Comparison of ENCODE assay signal across 17 mouse cellular contexts in genomic region chr2:58700354-58700753, GRCm38 (mm10).
DNase-seq lines count a peak whose midpoint lies in the region; ATAC-seq and TF ChIP-seq lines count a peak whose summit lies in the region.
"Had no signal": no experiment of that assay in that cellular context is flagged by ENCODE, and none has a peak within 500 bp of the region (broad histone marks: within the 10 kb centered on the region; RNA-seq: fewer than 3 reads in every experiment).

No protein-coding gene starts in this region.

- H3K36me3 ChIP-seq in hindbrain, embryonic 11.5 days (ENCODE audit: control insufficient read depth, insufficient read depth, low read length): no peaks in the 10 kb centered on the region
- H3K36me3 ChIP-seq in hindbrain, embryonic 16.5 days (ENCODE audit: control insufficient read depth, insufficient read depth, low read length): no peaks in the 10 kb centered on the region
- H3K36me3 ChIP-seq in kidney, embryonic 15.5 days: no peaks in the 10 kb centered on the region
- H3K36me3 ChIP-seq in kidney, adult 2 months (ENCODE audit: control insufficient read depth, insufficient read depth, low read length): no peaks in the 10 kb centered on the region
- H3K36me3 ChIP-seq in midbrain, embryonic 13.5 days: no peaks in the 10 kb centered on the region
- no peaks in the 10 kb centered on the region for H3K36me3 ChIP-seq in midbrain, embryonic 14.5 days (ENCODE audit: control insufficient read depth, insufficient read depth, low read length)
- no peaks in the 10 kb centered on the region for H3K36me3 ChIP-seq in stomach, embryonic 16.5 days (ENCODE audit: control insufficient read depth, insufficient read depth, low read length)
- H3K36me3 ChIP-seq in heart, embryonic 12.5 days: no peaks in the 10 kb centered on the region
- H3K36me3 ChIP-seq: heart, embryonic 15.5 days; limb, embryonic 12.5 days had no signal

- H3K4me3 ChIP-seq in hindbrain, embryonic 11.5 days (ENCODE audit: low read depth, low read length): no peak overlapping the region
- no peak overlapping the region for H3K4me3 ChIP-seq in hindbrain, embryonic 16.5 days (ENCODE audit: low read length)
- H3K4me3 ChIP-seq in kidney, embryonic 15.5 days (replicated peaks): no peak overlapping the region
- H3K4me3 ChIP-seq in kidney, adult 2 months (ENCODE audit: insufficient read depth, low read depth, low read length): no peak overlapping the region
- no peak overlapping the region for H3K4me3 ChIP-seq in midbrain, embryonic 13.5 days (replicated peaks)
- no peak overlapping the region for H3K4me3 ChIP-seq in midbrain, embryonic 14.5 days (replicated peaks; ENCODE audit: low read depth, low read length)
- no peak overlapping the region for H3K4me3 ChIP-seq in stomach, embryonic 16.5 days (replicated peaks; ENCODE audit: low read length)
- no peak overlapping the region for H3K4me3 ChIP-seq in heart, embryonic 12.5 days
- H3K4me3 ChIP-seq: gastrocnemius, adult 2 months; heart, embryonic 15.5 days; limb, embryonic 12.5 days; megakaryocyte, embryonic 14.5 days had no signal

- no peaks in the 10 kb centered on the region for H3K27me3 ChIP-seq in hindbrain, embryonic 11.5 days (ENCODE audit: control insufficient read depth, insufficient read depth, low read length)
- H3K27me3 ChIP-seq in hindbrain, embryonic 16.5 days (replicated peaks; ENCODE audit: control insufficient read depth, insufficient read depth, low read length): no peaks in the 10 kb centered on the region
- H3K27me3 ChIP-seq in kidney, embryonic 15.5 days: no peaks in the 10 kb centered on the region
- H3K27me3 ChIP-seq in kidney, adult 2 months (replicated peaks; ENCODE audit: control insufficient read depth, insufficient read depth, low read length): no peaks in the 10 kb centered on the region
- no peaks in the 10 kb centered on the region for H3K27me3 ChIP-seq in midbrain, embryonic 13.5 days
- no peaks in the 10 kb centered on the region for H3K27me3 ChIP-seq in midbrain, embryonic 14.5 days (ENCODE audit: control insufficient read depth, insufficient read depth, low read length)
- H3K27me3 ChIP-seq in stomach, embryonic 16.5 days (ENCODE audit: control insufficient read depth, insufficient read depth, low read length): no peaks in the 10 kb centered on the region
- H3K27me3 ChIP-seq in heart, embryonic 12.5 days (replicated peaks): no peaks in the 10 kb centered on the region
- H3K27me3 ChIP-seq: CH12.LX; heart, embryonic 15.5 days; limb, embryonic 12.5 days; megakaryocyte, embryonic 14.5 days had no signal

- TF ChIP-seq CTCF in kidney, adult 2 months (conservative IDR thresholded peaks at IDR 0.05; ENCODE audit: insufficient read depth, insufficient read length, low read depth, low read length): no peak

- no peak overlapping the region for H3K9ac ChIP-seq in hindbrain, embryonic 11.5 days (ENCODE audit: low read depth, low read length)
- no peak overlapping the region for H3K9ac ChIP-seq in hindbrain, embryonic 16.5 days (ENCODE audit: low read depth, low read length)
- no peak overlapping the region for H3K9ac ChIP-seq in kidney, embryonic 15.5 days
- H3K9ac ChIP-seq in midbrain, embryonic 13.5 days (replicated peaks): no peak overlapping the region
- H3K9ac ChIP-seq in midbrain, embryonic 14.5 days (replicated peaks; ENCODE audit: low read length): no peak overlapping the region
- H3K9ac ChIP-seq in stomach, embryonic 16.5 days (ENCODE audit: low read length): no peak overlapping the region
- H3K9ac ChIP-seq in heart, embryonic 12.5 days: no peak overlapping the region
- H3K9ac ChIP-seq: heart, embryonic 15.5 days; limb, embryonic 12.5 days; liver, postnatal 0 days had no signal

- no peak overlapping the region for H3K4me2 ChIP-seq in hindbrain, embryonic 11.5 days (replicated peaks; ENCODE audit: low read depth, low read length)
- no peak overlapping the region for H3K4me2 ChIP-seq in hindbrain, embryonic 16.5 days (ENCODE audit: low read length)
- no peak overlapping the region for H3K4me2 ChIP-seq in kidney, embryonic 15.5 days
- H3K4me2 ChIP-seq in midbrain, embryonic 13.5 days (replicated peaks): no peak overlapping the region
- H3K4me2 ChIP-seq in midbrain, embryonic 14.5 days (ENCODE audit: low read length): no peak overlapping the region
- no peak overlapping the region for H3K4me2 ChIP-seq in stomach, embryonic 16.5 days (ENCODE audit: low read depth, low read length)
- no peak overlapping the region for H3K4me2 ChIP-seq in heart, embryonic 12.5 days
- H3K4me2 ChIP-seq: heart, embryonic 15.5 days; limb, embryonic 12.5 days; liver, embryonic 11.5 days had no signal

- H3K4me1 ChIP-seq in hindbrain, embryonic 11.5 days (replicated peaks; ENCODE audit: control insufficient read depth, insufficient read depth, low read length): no peaks in the 10 kb centered on the region
- no peaks in the 10 kb centered on the region for H3K4me1 ChIP-seq in hindbrain, embryonic 16.5 days (ENCODE audit: control insufficient read depth, insufficient read depth, low read depth, low read length)
- H3K4me1 ChIP-seq in kidney, embryonic 15.5 days: no peaks in the 10 kb centered on the region
- no peaks in the 10 kb centered on the region for H3K4me1 ChIP-seq in kidney, adult 2 months (ENCODE audit: control insufficient read depth, insufficient read depth, low read length)
- H3K4me1 ChIP-seq in midbrain, embryonic 13.5 days (replicated peaks): no peaks in the 10 kb centered on the region
- no peaks in the 10 kb centered on the region for H3K4me1 ChIP-seq in midbrain, embryonic 14.5 days (ENCODE audit: control insufficient read depth, insufficient read depth, low read length)
- H3K4me1 ChIP-seq in stomach, embryonic 16.5 days (ENCODE audit: control insufficient read depth, insufficient read depth, low read length): no peaks in the 10 kb centered on the region
- peaks cover 28% of the 10 kb centered on the region for H3K4me1 ChIP-seq in heart, embryonic 12.5 days (replicated peaks)
- H3K4me1 ChIP-seq: megakaryocyte, embryonic 14.5 days had no signal

- TF ChIP-seq POLR2A in kidney, adult 2 months (IDR thresholded peaks at IDR 0.05; ENCODE audit: low read depth, low read length): no peak

- peak; percentile 25; the same call in 1 of the 2 replicates for ATAC-seq in hindbrain, embryonic 11.5 days (ENCODE audit: low FRiP score)
- no peak for ATAC-seq in hindbrain, embryonic 16.5 days
- ATAC-seq in kidney, embryonic 15.5 days (replicated peaks; ENCODE audit: low FRiP score): 0 out of 2 replicates have a peak, but pooled peaks have one; percentile 60
- ATAC-seq in midbrain, embryonic 13.5 days: peak; percentile 57; the same call in 1 of the 2 replicates
- no peak for ATAC-seq in midbrain, embryonic 14.5 days (ENCODE audit: low FRiP score, low TSS enrichment)
- ATAC-seq in stomach, embryonic 16.5 days (ENCODE audit: insufficient read depth, low FRiP score): peak; percentile 64
- no peak for ATAC-seq in heart, embryonic 12.5 days (ENCODE audit: insufficient number of reproducible peaks, low FRiP score)
- ATAC-seq: activated CD4-positive, CD25-positive, alpha-beta regulatory T cell, adult 4 months had no signal

- no peak for DNase-seq in hindbrain, embryonic 11.5 days (ENCODE audit: low spot score)
- DNase-seq in kidney, adult 2 months: no peak
- DNase-seq in midbrain, embryonic 14.5 days: no peak
- DNase-seq: B cell, adult 2 months had no signal

- 67% methylated on average over 7 of the region's 7 CpGs for WGBS in hindbrain, embryonic 11.5 days
- WGBS in hindbrain, embryonic 16.5 days: 64% methylated on average over 7 of the region's 7 CpGs
- 57% methylated on average over 7 of the region's 7 CpGs for WGBS in kidney, embryonic 15.5 days
- 65% methylated on average over 7 of the region's 7 CpGs for WGBS in kidney, adult 2 months
- 78% methylated on average over 7 of the region's 7 CpGs for WGBS in midbrain, embryonic 13.5 days
- 77% methylated on average over 7 of the region's 7 CpGs for WGBS in midbrain, embryonic 14.5 days
- WGBS in stomach, embryonic 16.5 days: 40% methylated on average over 7 of the region's 7 CpGs
- 60% methylated on average over 7 of the region's 7 CpGs for WGBS in heart, embryonic 12.5 days

- H3K27ac ChIP-seq in hindbrain, embryonic 11.5 days (ENCODE audit: low read depth, low read length): no peak overlapping the region
- no peak overlapping the region for H3K27ac ChIP-seq in hindbrain, embryonic 16.5 days (ENCODE audit: low read depth, low read length)
- no peak overlapping the region for H3K27ac ChIP-seq in kidney, embryonic 15.5 days
- H3K27ac ChIP-seq in kidney, adult 2 months (ENCODE audit: insufficient read depth, low read depth, low read length): no peak overlapping the region
- H3K27ac ChIP-seq in midbrain, embryonic 13.5 days: no peak overlapping the region
- H3K27ac ChIP-seq in midbrain, embryonic 14.5 days (replicated peaks; ENCODE audit: low read depth, low read length): no peak overlapping the region
- H3K27ac ChIP-seq in stomach, embryonic 16.5 days (ENCODE audit: low read length): no peak overlapping the region
- no peak overlapping the region for H3K27ac ChIP-seq in heart, embryonic 12.5 days (ENCODE audit: poor library complexity, severe bottlenecking)
- H3K27ac ChIP-seq: gastrocnemius, adult 2 months; heart, embryonic 15.5 days; limb, embryonic 12.5 days had no signal

- no peaks in the 10 kb centered on the region for H3K9me3 ChIP-seq in hindbrain, embryonic 11.5 days (ENCODE audit: control insufficient read depth, low read length)
- H3K9me3 ChIP-seq in hindbrain, embryonic 16.5 days (ENCODE audit: control insufficient read depth, low read length): no peaks in the 10 kb centered on the region
- no peaks in the 10 kb centered on the region for H3K9me3 ChIP-seq in kidney, embryonic 15.5 days (replicated peaks)
- no peaks in the 10 kb centered on the region for H3K9me3 ChIP-seq in midbrain, embryonic 13.5 days
- H3K9me3 ChIP-seq in midbrain, embryonic 14.5 days (ENCODE audit: control insufficient read depth, low read length): no peaks in the 10 kb centered on the region
- no peaks in the 10 kb centered on the region for H3K9me3 ChIP-seq in stomach, embryonic 16.5 days (replicated peaks; ENCODE audit: control insufficient read depth, low read length)
- no peaks in the 10 kb centered on the region for H3K9me3 ChIP-seq in heart, embryonic 12.5 days (replicated peaks)
- H3K9me3 ChIP-seq: heart, embryonic 15.5 days; limb, embryonic 12.5 days had no signal

Comparison
In these comparisons a context has a peak if more than half of its experiments do, and no peak if none do; other contexts are left out.
1. ATAC-seq: peak in hindbrain, embryonic 11.5 days (single experiment), kidney, embryonic 15.5 days (single experiment), midbrain, embryonic 13.5 days (single experiment) and stomach, embryonic 16.5 days (single experiment); none in hindbrain, embryonic 16.5 days (single experiment), midbrain, embryonic 14.5 days (single experiment) and heart, embryonic 12.5 days (single experiment).